Mouse (Mus musculus) lung, postnatal 4 days (tissue): ENCODE results near the gene Acox2.
"Not testable (repeated sequence)": the region's sequence is repeated elsewhere in the genome, so short reads cannot be mapped to it uniquely, and the experiment has no call there.

Source experiments
- DNase-seq, 2 experiments: peaks; one replicate each; pipeline ENCODE4 v3.0.0; 2021

The Acox2 gene

GRCm38 (mm10) chr14:8259166-8259565 lies at the start of gene Acox2:
Gene Acox2 (minus strand): TSS chr14:8259353.
- no peak for DNase-seq

GRCm38 (mm10) chr14:8308650-8309049 lies 49.5 kb upstream of the Acox2 start:
- no peak for DNase-seq

- no peak for DNase-seq
Observed at GRCm38 (mm10) chr14:8306884-8307283, 47.7 kb upstream of the Acox2 start.

GRCm38 (mm10) chr14:8305014-8305413 lies 45.9 kb upstream of the Acox2 start:
- no peak for DNase-seq

GRCm38 (mm10) chr14:8304082-8304481 lies 44.9 kb upstream of the Acox2 start:
- no peak for DNase-seq

GRCm38 (mm10) chr14:8302687-8303086 lies 43.5 kb upstream of the Acox2 start:
- DNase-seq, result no peak

GRCm38 (mm10) chr14:8300281-8300680 lies 41.1 kb upstream of the Acox2 start:
- DNase-seq, result peak; percentile 53 to 67

- DNase-seq, result peak; percentile 36 to 46
Observed at GRCm38 (mm10) chr14:8297889-8298293, 38.7 kb upstream of the Acox2 start.

GRCm38 (mm10) chr14:8294257-8294656 lies 35.1 kb upstream of the Acox2 start:
- DNase-seq, result no peak

GRCm38 (mm10) chr14:8286595-8286994 lies 27.4 kb upstream of the Acox2 start:
- peak in 1 of 2 experiments; percentile 17 for DNase-seq

GRCm38 (mm10) chr14:8283784-8284183 lies 24.6 kb upstream of the Acox2 start:
- DNase-seq, result no peak

GRCm38 (mm10) chr14:8271281-8271680 lies 12.1 kb upstream of the Acox2 start:
- not testable (repeated sequence) for DNase-seq

- no peak for DNase-seq
Observed at GRCm38 (mm10) chr14:8264378-8264777, 5.2 kb upstream of the Acox2 start.

GRCm38 (mm10) chr14:8262242-8262641 lies 3.1 kb upstream of the Acox2 start:
- no peak for DNase-seq

- DNase-seq, result no peak
Observed at GRCm38 (mm10) chr14:8260214-8260613, 1.1 kb upstream of the Acox2 start.

- DNase-seq, result peak; percentile 29 to 47
Observed at GRCm38 (mm10) chr14:8258752-8259151, 401 bp downstream of the Acox2 start.

- no peak for DNase-seq
Observed at GRCm38 (mm10) chr14:8258335-8258627, 872 bp downstream of the Acox2 start.

GRCm38 (mm10) chr14:8257521-8258334 lies 1.4 kb downstream of the Acox2 start:
- no peak for DNase-seq

GRCm38 (mm10) chr14:8256881-8257280 lies 2.3 kb downstream of the Acox2 start:
- DNase-seq, result no peak

- no peak for DNase-seq
Observed at GRCm38 (mm10) chr14:8256072-8256471, 3.1 kb downstream of the Acox2 start.

GRCm38 (mm10) chr14:8255076-8255729 lies 4.0 kb downstream of the Acox2 start:
- peak in 1 of 2 experiments; percentile 74 for DNase-seq

- no peak for DNase-seq
Observed at GRCm38 (mm10) chr14:8251330-8251885, 7.7 kb downstream of the Acox2 start.

- no peak for DNase-seq
Observed at GRCm38 (mm10) chr14:8250141-8250871, 8.8 kb downstream of the Acox2 start.
